Mouse (Mus musculus) heart, postnatal 4 days (tissue): ENCODE data around the gene Gdpd5. TPM values are rescaled to one million over a fixed set of nuclear protein-coding genes. Genes with fewer than 3 reads are reported as not detected.

Experiments
- DNase-seq: peaks from one replicate; pipeline ENCODE4 v3.0.0; 2021
- total RNA-seq, 2 experiments: library from RNA; stranded (reverse); gene quantifications; 2 replicates each; pipeline ENCODE4 v1.2.3; 2021

Gene Gdpd5
- 10 to 100 TPM; 40.7 to 42.6 TPM for total RNA-seq

DNA sequence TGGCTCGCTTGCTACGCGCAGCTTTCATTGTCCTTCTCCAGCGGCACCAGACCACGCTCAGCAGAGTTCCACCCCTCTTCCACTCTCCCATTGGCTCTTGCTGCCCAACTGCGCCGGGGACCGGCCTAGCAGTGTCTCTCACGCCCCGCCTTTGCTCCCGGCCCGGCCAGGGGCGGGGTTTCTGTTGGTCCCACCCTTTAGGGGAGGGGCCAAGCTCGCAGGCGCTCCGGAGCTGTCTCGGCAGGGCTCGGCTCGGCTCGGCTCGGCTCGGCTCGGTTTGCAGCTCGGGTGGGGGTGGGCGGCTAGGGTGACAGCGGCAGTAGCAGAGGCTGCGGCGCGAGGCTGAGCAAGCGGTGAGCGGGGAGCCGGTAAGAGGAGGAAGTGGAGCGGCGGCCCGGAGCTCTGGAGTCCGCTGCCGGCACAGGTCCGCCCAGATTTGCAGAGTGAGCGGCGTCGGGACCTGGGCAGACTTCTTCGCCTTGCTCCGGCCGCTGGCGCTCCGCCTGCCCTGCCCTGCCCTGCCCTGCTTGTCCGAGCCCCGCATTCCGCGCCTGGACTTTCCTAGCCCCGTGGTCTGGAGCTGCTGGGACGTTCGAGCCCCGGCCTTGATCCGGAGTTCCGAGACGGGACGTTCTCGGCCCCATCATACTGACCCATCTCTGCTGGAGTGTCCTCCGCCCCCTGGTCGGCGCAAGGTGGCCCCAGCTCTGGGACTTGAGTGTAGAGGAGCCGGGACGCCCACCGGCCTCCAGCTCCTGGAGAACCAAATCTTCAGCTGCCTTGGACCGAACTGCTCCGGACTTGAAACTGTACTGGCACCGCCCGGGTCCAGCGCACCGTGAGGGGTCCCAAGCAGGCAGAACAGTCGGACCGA, at the start of gene Gdpd5:
Gene Gdpd5, plus strand, starts transcription at position 201 of the 874 bp plus-strand sequence.
- peak; percentile 100 for DNase-seq

DNA sequence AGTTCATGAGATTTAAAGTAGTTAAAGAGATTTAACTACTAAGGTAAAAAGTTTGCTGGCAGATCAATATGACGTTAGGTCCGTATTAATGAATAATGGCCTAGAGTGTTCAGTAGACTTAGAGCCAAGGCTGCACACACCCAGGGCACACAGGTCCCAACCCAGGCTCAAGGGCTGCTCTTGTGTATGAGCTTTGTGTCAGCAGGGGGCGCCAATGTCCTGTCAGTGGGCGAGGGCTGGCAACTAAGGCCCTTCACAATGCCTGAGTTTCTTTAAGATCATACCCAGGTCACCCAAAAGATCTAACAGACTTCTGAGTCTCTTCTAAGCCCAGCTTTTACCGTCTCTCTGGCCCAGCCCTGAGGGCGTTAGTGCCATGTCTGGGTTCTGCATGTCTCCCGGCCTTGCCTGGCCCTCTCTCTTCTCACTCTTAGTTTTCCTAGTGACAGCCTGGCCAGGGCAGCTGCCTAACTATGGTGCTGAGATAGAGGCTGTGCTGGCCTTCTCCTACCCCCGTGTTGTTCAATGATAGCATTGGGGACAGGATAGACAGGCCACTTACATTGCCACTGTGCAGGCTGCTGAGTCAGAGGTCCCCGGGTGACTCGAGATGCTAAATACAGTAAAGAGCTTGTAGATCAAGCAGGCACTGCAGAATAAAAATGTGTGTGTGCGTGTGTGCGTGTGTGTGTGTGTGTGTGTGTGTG, 48.3 kb upstream of the Gdpd5 start:
- peak; percentile 94 for DNase-seq

- DNase-seq = no peak
These were observed 40.5 kb upstream of the Gdpd5 start for GRCm38 (mm10) chr7:99340736-99341135.

DNA sequence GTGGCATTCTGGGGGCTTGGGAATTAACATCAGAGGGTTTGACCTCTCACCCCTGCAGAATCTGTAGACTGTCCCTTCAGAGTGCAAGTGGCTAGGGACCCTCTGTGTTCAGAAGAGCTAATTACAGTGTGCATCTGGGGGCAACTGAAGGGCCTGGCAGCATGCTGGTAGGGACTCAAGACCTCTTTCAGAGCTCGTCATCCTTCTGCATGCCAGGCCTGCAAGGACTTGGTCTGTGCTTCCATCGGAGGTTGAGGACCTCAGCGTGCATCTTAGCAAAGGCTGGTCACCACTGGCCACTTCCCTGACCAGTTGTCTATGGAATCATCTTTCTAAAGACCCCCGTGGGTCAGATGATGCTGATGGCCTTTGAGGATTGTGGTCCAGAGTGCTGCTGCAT, 37.6 kb upstream of the Gdpd5 start:
- no peak for DNase-seq

DNA sequence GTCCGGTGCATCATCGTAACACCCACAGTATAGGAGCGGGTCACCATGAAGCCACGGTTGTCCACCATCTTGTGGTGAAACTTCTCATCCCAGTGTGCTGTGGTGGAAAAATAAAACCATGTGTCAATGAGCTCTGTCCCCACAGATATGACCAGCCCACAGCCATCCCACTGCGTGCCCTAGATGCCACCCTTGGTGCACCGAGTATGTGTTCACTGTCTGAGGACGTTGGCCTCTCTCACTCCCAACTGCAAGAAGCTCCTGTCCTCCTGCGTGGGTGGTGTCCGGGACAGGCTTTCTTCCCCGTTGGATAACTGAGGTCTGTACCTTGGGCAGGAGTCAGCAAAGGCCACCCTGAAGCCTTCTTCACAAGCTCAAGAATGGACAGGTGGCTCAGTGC, 33.9 kb upstream of the Gdpd5 start:
- DNase-seq = no peak

DNA sequence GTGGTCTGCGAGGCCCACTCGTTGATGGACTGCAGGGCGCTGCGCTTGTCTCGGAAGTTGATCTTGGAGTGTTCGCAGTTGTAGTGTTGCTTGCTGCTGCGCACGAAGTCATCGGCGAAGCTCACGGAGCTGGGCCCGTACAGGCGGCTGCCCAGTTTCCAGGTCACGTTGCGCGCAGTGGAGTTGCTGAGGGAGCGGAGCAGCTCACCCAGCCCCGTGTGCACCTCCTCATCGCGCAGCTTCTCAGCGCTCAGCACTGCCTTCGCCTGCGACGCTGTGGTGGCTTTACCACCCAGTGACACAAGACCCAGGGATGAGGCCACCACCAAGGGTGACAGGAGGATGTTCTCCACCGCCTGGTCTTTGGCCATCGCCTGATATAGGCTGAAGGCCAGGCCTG, 32.3 kb upstream of the Gdpd5 start:
- DNase-seq = no peak

DNA sequence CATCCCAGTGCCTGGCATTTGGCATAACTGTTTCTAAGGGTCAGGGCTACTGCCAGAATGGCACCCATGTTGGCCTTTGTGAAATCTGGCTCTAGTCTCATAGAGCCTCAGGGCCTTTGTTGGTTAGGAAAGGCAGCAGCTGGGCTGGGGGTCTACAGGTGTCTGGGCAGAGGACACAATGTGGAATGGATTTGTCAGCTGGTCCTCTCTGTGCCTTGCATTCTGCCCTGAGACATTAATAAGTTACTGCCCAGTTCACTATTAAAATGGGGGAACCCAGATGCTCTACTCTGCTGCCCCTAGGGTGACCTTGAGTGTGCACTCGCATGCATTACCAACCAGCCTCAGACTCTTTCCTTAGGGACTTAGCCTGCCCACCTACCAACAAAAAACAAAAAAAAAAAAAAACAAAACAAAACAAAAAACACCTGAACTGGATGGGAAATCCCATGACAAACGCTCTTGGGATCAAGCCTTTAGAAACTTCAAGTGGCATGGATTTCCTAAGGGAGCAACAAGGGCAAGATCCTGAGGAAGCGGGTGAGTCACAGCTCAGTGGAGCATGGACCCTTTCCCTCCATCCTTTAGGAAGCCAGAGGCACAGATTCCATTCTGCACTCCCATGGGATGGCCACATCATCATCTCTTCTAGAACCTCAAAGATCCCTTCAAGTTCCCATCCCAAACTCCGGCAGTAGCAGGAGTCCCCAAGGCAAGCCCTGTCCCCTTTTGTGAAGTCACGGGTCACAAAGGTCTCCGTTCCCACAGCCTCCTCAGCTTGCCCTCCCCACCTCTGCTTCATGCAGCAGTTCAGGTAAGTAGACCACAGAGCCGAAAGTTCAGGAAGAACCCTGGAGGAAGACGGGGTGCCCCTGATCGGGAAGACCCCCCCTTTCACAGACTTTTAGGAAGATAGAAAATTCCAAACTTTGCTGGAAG, 31.2 kb upstream of the Gdpd5 start:
- DNase-seq = no peak

DNA sequence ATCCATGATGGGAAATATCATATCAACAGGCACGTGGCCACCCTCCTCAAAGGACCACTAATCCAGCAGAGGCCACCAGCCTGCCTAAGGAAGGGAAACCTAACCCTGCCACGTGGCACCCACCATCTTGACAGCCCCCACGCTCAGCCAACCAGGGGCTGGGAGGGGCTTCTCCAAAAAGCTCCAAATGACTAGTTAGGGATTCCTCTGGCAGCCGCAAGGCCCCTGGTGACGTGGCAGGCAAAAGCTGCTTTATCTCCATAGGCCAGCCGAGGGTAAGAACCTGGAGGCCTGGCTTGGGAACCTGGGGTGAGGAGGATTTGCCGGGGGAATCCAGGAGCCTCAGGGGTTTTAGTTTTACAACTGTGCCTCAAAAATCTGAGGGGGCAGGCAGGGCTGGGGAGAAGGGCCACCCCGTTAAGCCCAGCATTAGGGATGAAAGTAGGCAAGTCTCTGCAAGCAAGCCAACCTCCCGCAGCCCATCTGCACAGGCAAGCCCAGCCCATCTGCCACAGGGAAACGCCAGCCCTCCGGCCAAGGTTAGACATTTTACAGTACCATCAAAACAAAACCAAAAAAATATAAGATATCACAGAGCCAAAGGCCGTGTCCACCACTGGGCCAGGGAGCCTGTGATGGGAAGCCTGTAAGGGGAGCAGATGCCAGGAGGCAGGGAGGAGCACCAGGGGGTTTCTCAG, 30.0 kb upstream of the Gdpd5 start:
- DNase-seq = peak; percentile 70

DNA sequence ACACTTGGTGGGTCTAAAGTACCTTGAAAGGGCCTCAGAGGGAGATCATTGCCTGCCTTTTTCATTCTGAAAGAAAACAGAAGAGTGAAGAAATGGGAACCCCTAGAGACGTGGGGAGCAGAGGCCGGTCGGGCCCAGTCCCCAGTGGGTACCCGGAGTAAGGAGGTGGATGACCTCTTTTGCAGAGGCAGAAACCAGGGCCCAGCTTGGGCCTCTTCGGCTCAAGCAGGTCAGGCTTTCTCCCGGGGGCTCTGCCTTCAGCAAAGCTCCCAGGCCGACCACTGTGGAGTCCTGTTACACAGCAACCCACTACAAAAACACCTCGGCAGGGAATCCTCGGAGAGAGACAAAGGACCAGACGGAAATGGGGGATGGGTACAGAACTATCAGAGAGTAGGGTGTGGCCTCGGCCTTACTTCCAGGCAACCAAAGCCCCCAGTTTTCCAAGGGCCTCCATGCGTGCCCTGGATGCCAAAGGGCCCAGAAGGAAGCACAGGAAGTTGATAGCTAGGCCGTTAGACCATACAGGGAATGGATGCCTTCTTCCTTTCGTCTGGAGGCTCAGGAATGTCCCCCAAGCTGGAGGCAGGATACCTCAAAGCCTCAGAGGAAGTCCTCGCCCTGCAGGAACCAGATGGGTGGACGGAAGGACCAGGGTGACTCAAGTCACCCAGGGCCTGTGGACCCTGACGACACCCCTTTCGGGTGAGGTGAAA, 29.3 kb upstream of the Gdpd5 start:
- DNase-seq = peak; percentile 56

DNA sequence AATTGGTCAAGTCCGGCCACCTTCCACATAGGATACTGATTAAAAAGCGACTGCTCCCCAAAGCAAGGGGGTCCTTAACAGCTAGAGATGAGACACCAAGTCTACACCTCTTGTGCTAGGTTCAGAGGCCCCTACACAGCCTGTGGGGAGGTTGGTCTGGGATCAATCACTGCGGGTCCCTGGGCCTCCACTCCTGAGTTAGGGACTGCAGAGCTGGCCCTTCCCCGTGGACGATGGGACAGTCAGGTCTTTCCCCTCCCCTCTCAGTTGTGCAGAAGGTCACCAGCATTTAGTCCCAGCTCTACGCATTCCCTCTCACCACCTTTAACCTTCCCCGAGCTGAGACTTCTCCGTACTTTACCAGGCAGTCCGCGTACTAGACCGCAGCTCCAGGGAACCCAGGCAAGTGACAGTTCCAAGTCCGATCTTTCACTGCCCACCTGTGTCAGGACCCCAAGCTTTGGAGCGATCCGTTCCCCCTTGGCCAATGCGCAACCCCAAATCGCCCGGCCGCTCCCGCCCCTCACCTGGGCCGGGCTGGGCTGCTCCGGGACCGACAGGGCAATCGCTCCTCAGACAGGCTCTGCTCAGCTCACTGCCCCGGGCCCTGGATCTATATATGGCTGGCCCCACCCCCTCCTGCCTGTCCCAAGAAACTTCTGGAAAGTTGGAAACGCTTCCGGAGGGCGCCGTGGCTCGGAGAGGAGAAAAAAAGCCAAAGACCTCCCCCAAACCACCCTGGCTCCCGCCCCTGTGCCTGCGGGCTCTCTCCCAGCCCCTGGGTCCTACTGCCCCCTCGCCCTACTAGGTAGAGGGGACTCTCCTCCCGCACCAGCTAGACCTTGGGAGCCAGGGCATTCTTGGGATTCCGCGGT, 28.5 kb upstream of the Gdpd5 start, which contains the start of gene Serpinh1:
Gene Serpinh1, minus strand, starts transcription at position 714 of the 875 bp plus-strand sequence.
- DNase-seq = peak; percentile 96

- peak; percentile 90 for DNase-seq
These were observed 25.5 kb upstream of the Gdpd5 start for GRCm38 (mm10) chr7:99355731-99356131.

DNA sequence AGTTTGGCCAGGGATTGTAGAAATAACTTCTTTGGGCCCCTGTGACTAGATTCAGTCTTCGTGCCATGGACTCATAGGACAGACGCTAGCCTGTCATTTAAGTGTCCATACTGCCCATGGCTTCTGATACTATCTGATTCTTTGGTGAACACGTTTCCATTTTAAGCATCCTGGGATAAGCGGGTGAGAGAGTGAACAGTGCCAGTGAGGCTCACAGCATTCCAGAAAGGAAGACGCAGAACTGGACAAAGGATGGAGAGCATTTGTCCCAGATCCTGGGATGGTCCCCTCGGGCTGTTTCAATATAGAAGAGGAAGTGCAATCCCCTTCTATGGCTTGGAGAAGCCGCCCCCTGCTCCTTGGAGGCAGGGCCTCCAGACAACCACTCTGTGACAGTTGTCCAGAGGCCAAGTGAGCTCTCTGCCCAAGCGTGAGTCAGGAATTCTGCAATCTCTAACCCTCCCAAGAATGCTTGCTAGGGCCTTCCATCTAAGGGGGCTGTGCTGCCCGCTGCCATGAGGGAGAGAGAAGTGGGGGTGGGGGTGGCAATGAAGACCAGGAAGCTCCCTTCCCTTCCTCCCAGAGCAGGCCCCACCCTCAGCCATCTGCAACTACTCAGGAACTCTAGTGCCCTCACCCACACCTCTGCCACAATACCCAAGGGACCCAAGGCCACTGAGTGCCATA, 24.8 kb upstream of the Gdpd5 start:
- peak; percentile 84 for DNase-seq

DNA sequence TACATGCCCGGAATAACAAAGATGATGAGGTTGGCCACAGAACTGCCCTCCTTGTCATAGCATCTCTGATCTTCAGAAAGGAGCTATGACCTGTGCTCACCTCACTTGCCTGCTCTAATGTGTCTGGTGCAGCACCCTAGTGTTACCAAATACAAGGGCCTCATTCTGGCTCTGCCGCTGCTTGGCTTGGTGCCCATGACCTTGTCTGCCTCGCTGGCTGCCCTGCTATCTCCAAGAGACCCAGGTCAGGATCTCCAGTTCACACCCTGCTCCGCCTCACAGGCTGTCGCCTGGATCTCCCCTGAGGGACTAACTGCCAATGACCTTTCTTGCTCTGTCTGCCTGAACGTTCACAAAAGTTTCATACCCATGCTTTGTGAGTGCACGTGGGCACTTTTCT, 24.0 kb upstream of the Gdpd5 start:
- DNase-seq = peak; percentile 77

DNA sequence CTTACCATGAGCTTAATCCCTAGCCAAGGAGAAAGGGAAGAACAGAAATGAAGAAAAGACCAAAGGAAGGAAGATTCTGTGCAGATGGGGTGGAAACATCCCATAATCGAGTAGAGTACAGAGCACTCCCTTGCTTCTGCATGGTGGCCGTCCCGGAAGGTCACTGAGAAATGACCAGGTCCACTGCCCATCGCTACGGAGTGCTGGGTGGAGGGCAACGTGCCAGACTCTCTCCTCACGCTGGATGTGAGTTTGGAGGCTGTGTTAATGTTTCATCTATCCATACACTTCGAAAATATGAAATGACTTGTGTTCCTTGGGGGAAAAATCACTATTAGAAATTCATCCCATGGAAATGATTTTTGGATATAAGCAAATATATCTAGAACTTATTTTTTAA, 22.8 kb upstream of the Gdpd5 start:
- no peak for DNase-seq

- DNase-seq = peak; percentile 90
These were observed 21.0 kb upstream of the Gdpd5 start for GRCm38 (mm10) chr7:99360021-99360802.

GRCm38 (mm10) chr7:99360803-99361414, 20.3 kb upstream of the Gdpd5 start:
- no peak for DNase-seq

DNA sequence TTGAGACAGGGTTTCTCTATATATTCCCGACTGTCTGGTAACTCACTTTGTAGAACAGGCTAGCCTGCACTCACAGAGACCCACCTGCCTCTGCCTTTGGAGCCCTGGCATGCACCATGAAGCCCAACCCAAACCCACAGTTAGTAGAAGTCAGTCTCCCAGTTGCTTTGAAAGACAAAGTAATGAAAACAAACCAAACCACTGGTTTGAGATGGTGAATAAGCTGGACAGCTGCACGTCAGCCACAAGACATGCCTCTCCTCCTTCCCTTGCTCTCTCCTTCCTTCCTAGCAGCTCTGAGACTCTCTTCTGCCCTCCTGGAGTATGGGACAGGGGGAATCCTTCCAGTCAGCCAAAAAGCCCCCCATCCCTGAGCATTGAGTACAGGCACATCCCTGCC, 19.1 kb upstream of the Gdpd5 start:
- DNase-seq = no peak

GRCm38 (mm10) chr7:99365069-99365468, 16.1 kb upstream of the Gdpd5 start:
- DNase-seq = peak; percentile 81
